Mouse (Mus musculus): ENCODE measurements at regions not wholly inside any gene's neighbourhood (a gene's known extent, or its start where the extent isn't known, plus 50 kb on each side); places are given as distances from the start of the nearest gene placed in this dataset.

GRCm38 (mm10) chr4:10607855-10608576 is 266.3 kb upstream of the 2610301B20Rik start:
- H3K4me2 ChIP-seq (ENCODE audit: low read depth, low read length) = no peak overlapping the region
- no peak overlapping the region for H3K27ac ChIP-seq (ENCODE audit: low read length)
- no peaks in the 10 kb centered on the region for H3K4me1 ChIP-seq (ENCODE audit: control insufficient read depth, insufficient read depth, low read length)
- WGBS = 82% methylated on average over 7 of the region's 7 CpGs
- H3K27me3 ChIP-seq (replicated peaks; ENCODE audit: control insufficient read depth, insufficient read depth, low read length) = no peaks in the 10 kb centered on the region
- ATAC-seq = no peak
- H3K9ac ChIP-seq (ENCODE audit: low read depth, low read length) = no peak overlapping the region
- H3K4me3 ChIP-seq (ENCODE audit: low read length) = no peak overlapping the region
- no peaks in the 10 kb centered on the region for H3K36me3 ChIP-seq (ENCODE audit: control insufficient read depth, insufficient read depth, low read length)
- no peaks in the 10 kb centered on the region for H3K9me3 ChIP-seq (ENCODE audit: control insufficient read depth, low read length)

- Histone ChIP-seq H3K4me3 (ENCODE audit: low read length) (no peak overlapping the region), H3K27me3 (replicated peaks; ENCODE audit: control insufficient read depth, insufficient read depth, low read length) (no peaks in the 10 kb centered on the region), H3K4me1 (ENCODE audit: control insufficient read depth, insufficient read depth, low read length) (no peaks in the 10 kb centered on the region), H3K4me2 (ENCODE audit: low read depth, low read length) (no peak overlapping the region), H3K27ac (ENCODE audit: low read length) (no peak overlapping the region), H3K9me3 (ENCODE audit: control insufficient read depth, low read length) (no peaks in the 10 kb centered on the region), H3K36me3 (ENCODE audit: control insufficient read depth, insufficient read depth, low read length) (no peaks in the 10 kb centered on the region), H3K9ac (ENCODE audit: low read depth, low read length) (no peak overlapping the region)
- 57% methylated on average over 1 of the region's 1 CpGs for WGBS
- ATAC-seq = no peak
Observed at GRCm38 (mm10) chr4:10610784-10611183, 263.5 kb upstream of the 2610301B20Rik start.
